Mouse (Mus musculus) heart, embryonic 14.5 days (tissue): ENCODE results near the gene Hadhb. TPM values are rescaled to one million over a fixed set of nuclear protein-coding genes. Genes with fewer than 3 reads are reported as not detected.
"Not testable (repeated sequence)": the region's sequence is repeated elsewhere in the genome, so short reads cannot be mapped to it uniquely, and the experiment has no call there.

Experiments
- ATAC-seq: fragments of 200-750 bp; cut with Nextera tagmentation; 2 replicates; pipeline ENCODE4 v1.8.0; 2017; ENCODE audit warnings: low read depth, moderate TSS enrichment; ENCODE audit not compliant: insufficient number of reproducible peaks, insufficient read depth, low FRiP score
- H3K27ac ChIP-seq, 2 experiments: fragments of 200-500 bp in 1 of 2; fragments of 300-500 bp in 1 of 2; sonication (generic) in 1 of 2; replicated peaks in 1 of 2; 2 replicates each; pipeline ENCODE4 v1.5.1; 2012 to 2014; ENCODE audit warnings: low read depth in 2 of 2, low read length in 2 of 2, control low read depth in 1 of 2, mild to moderate bottlenecking in 1 of 2, mixed read lengths in 1 of 2; ENCODE audit not compliant: control insufficient read depth in 1 of 2, insufficient read depth in 1 of 2
- H3K27me3 ChIP-seq: fragments of 300-500 bp; sonication (generic); 2 replicates; pipeline ENCODE4 v1.6.1; 2014; ENCODE audit warnings: mild to moderate bottlenecking, low read length, control low read depth; ENCODE audit not compliant: control insufficient read depth, insufficient read depth
- H3K36me3 ChIP-seq: fragments of 300-500 bp; sonication (generic); 2 replicates; pipeline ENCODE4 v1.6.1; 2014; ENCODE audit warnings: mild to moderate bottlenecking, control low read depth, low read length, mixed read lengths; ENCODE audit not compliant: control insufficient read depth, insufficient read depth
- H3K4me1 ChIP-seq, 2 experiments: fragments of 200-500 bp in 1 of 2; fragments of 300-500 bp in 1 of 2; sonication (generic) in 1 of 2; 2 replicates each; pipeline ENCODE4 v1.6.1; 2012 to 2014; ENCODE audit warnings: low read length in 2 of 2, control low read depth in 1 of 2, mixed read lengths in 1 of 2; ENCODE audit not compliant: control insufficient read depth in 2 of 2, insufficient read depth in 2 of 2
- H3K4me2 ChIP-seq: fragments of 300-500 bp; sonication (generic); 2 replicates; pipeline ENCODE4 v1.6.1; 2014; ENCODE audit warnings: mild to moderate bottlenecking, low read length
- H3K4me3 ChIP-seq, 2 experiments: fragments of 200-500 bp in 1 of 2; fragments of 300-500 bp in 1 of 2; sonication (generic) in 1 of 2; 2 replicates each; pipeline ENCODE4 v1.5.1; 2012 to 2014; ENCODE audit warnings: low read length in 2 of 2, mild to moderate bottlenecking in 2 of 2, control low read depth in 1 of 2, low read depth in 1 of 2, moderate library complexity in 1 of 2; ENCODE audit not compliant: control insufficient read depth in 1 of 2, insufficient read depth in 1 of 2
- H3K9ac ChIP-seq: fragments of 300-500 bp; sonication (generic); 2 replicates; pipeline ENCODE4 v1.6.1; 2014; ENCODE audit warnings: mild to moderate bottlenecking, low read length
- H3K9me3 ChIP-seq: fragments of 300-500 bp; sonication (generic); 2 replicates; pipeline ENCODE4 v1.6.1; 2016; ENCODE audit warnings: low read length, control low read depth; ENCODE audit not compliant: control insufficient read depth
- WGBS: fragments of 180-500 bp; shearing (Covaris S2); extraction: QIAGEN DNeasy Blood & Tissue Kit; methylation state at CpG from one replicate; pipeline ENCODE4 v1.1.7; 2014; 5-methylcytosine and 5-hydroxymethylcytosine counted together
- polyA plus RNA-seq: library from polyadenylated mRNA; unstranded; fragments of >200 nt; fragmentation: Nextera tagmentation; extraction: Ambion mirVana; gene quantifications from 2 replicates; pipeline ENCODE4 v1.2.1, GENCODE M21; 2014

The Hadhb gene
- polyA plus RNA-seq, 1 experiment from 2014 or later, result 422 TPM

- no peak for ATAC-seq
- H3K9ac ChIP-seq, result no peak overlapping the region
Observed at GRCm38 (mm10) chr5:30204441-30204840, 49.4 kb downstream of the Hadhb start.

DNA sequence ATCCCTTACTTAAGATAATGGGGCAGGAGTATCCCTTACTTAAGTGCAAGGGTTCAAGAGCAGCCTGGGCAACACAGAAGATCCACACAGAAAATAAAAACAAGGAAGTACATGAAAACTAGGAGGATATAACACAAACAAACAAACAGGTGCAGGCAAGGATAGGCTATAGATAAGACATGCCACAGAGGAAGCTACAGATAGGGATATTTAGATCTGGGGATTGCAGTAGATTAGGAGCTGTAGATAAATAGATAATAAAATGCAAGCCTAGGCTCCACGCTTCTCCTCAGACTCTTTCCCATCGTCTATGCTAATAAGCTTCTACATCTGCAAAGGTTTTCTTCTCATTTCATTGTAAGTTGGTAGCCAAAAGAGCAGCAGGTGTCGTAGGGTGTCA is 50.0 kb downstream of the Hadhb start:
- Histone ChIP-seq H3K4me1 (peaks cover 2 to 8% of the 10 kb centered on the region in 2 experiments), H3K9me3 (no peaks in the 10 kb centered on the region), H3K27ac (no peak overlapping the region), H3K36me3 (no peaks in the 10 kb centered on the region), H3K4me3 (no peak overlapping the region), H3K4me2 (no peak overlapping the region), H3K27me3 (no peaks in the 10 kb centered on the region), H3K9ac (no peak overlapping the region)
- no peak for ATAC-seq
- 62% methylated on average over 3 of the region's 3 CpGs for WGBS

More at GRCm38 (mm10) chr5:30204441-30204840, 49.4 kb downstream of the Hadhb start:
- WGBS, result 70% methylated on average over 1 of the region's 1 CpGs
- Histone ChIP-seq H3K36me3 (no peaks in the 10 kb centered on the region), H3K9me3 (no peaks in the 10 kb centered on the region), H3K27me3 (no peaks in the 10 kb centered on the region), H3K27ac (no peak overlapping the region), H3K4me1 (peaks cover 0 to 6% of the 10 kb centered on the region in 2 experiments; a peak in 3 of 4 replicates), H3K4me2 (no peak overlapping the region), H3K4me3 (no peak overlapping the region)

- Histone ChIP-seq H3K4me2 (no peak within 1 kb of the TSS), H3K4me3 (no peak within 1 kb of the TSS), H3K9me3 (no peaks in the 10 kb centered on the region), H3K4me1 (peaks cover 2 to 8% of the 10 kb centered on the region in 2 experiments), H3K27ac (no peak within 1 kb of the TSS), H3K9ac (no peak within 1 kb of the TSS), H3K36me3 (no peaks in the 10 kb centered on the region), H3K27me3 (no peaks in the 10 kb centered on the region)
- WGBS, result 33% methylated on average over 5 of the region's 5 CpGs
- no peak for ATAC-seq
Observed at GRCm38 (mm10) chr5:30205493-30205892, 50.4 kb downstream of the Hadhb start, which contains the start of gene Adgrf3. Gene Adgrf3 (minus strand): TSS chr5:30205722.

- Histone ChIP-seq H3K36me3 (no peaks in the 10 kb centered on the region), H3K9ac (no peak overlapping the region), H3K4me2 (no peak overlapping the region), H3K9me3 (no peaks in the 10 kb centered on the region), H3K4me1 (peaks cover 2 to 8% of the 10 kb centered on the region in 2 experiments), H3K27me3 (no peaks in the 10 kb centered on the region), H3K4me3 (no peak overlapping the region), H3K27ac (no peak overlapping the region)
- 65% methylated on average over 6 of the region's 6 CpGs for WGBS
- ATAC-seq, result no peak
Observed at GRCm38 (mm10) chr5:30207276-30207675, 52.2 kb downstream of the Hadhb start.

DNA sequence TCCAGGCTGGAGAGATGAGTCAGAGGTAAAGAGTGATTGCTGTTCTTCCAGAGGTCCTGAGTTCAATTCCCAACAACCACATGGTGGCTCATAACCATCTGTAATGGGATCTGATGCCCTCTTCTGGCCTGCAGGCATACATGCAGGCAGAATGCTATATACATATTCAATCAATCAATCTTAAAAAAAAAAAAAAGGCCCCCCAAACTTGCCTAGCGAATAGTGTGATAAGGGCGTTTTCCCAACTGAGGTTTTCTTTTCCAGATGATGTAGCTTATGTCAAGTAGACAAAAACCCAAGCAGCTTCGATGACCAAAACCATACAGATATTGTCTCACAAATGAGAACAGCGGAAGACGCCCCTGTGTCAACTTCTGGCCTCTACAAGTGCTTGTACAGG is 55.7 kb downstream of the Hadhb start:
- not testable (repeated sequence) for H3K4me1 ChIP-seq, H3K4me2 ChIP-seq, H3K9me3 ChIP-seq, H3K27ac ChIP-seq, H3K36me3 ChIP-seq, H3K4me3 ChIP-seq, ATAC-seq, H3K27me3 ChIP-seq, H3K9ac ChIP-seq
- 88% methylated on average over 5 of the region's 5 CpGs for WGBS

- no peak overlapping the region for H3K4me3 ChIP-seq
- H3K27me3 ChIP-seq, result no peaks in the 10 kb centered on the region; the same call in 1 of the 2 replicates
- no peak for ATAC-seq
- WGBS, result 6% methylated on average over 4 of the region's 4 CpGs
- no peaks in the 10 kb centered on the region for H3K9me3 ChIP-seq
- H3K9ac ChIP-seq, result no peak overlapping the region
- H3K4me2 ChIP-seq, result no peak overlapping the region
- peaks cover 0 to 1% of the 10 kb centered on the region in 2 experiments; a peak in 1 of 4 replicates for H3K4me1 ChIP-seq
- H3K36me3 ChIP-seq, result no peaks in the 10 kb centered on the region
- H3K27ac ChIP-seq, result no peak overlapping the region
Observed at GRCm38 (mm10) chr5:30214889-30215288, 59.8 kb downstream of the Hadhb start.

DNA sequence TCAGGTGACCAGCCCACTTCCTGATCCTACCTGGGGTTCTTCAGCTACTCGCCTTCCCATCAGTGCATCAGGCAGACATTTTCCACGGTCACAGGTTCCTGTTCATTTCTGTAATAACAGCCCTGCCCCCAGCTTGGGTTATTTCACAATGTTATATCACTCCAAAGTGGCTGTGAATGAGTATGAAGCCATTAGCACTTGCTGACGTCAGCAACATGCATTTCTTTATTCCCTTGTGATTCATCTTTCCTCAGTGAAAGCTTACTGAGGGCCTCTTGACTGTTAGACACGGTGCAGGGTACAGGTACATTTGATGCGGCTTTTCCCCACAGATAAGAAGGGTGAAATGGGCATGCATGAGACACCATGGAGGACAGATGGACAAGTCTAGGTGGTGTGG is 60.9 kb downstream of the Hadhb start:
- no peak for ATAC-seq
- Histone ChIP-seq H3K27me3 (no peaks in the 10 kb centered on the region; the same call in 1 of the 2 replicates), H3K27ac (no peak overlapping the region), H3K4me3 (no peak overlapping the region), H3K9ac (no peak overlapping the region), H3K9me3 (no peaks in the 10 kb centered on the region), H3K36me3 (no peaks in the 10 kb centered on the region), H3K4me1 (no peaks in the 10 kb centered on the region), H3K4me2 (no peak overlapping the region)
- 75% methylated on average over 5 of the region's 5 CpGs for WGBS

DNA sequence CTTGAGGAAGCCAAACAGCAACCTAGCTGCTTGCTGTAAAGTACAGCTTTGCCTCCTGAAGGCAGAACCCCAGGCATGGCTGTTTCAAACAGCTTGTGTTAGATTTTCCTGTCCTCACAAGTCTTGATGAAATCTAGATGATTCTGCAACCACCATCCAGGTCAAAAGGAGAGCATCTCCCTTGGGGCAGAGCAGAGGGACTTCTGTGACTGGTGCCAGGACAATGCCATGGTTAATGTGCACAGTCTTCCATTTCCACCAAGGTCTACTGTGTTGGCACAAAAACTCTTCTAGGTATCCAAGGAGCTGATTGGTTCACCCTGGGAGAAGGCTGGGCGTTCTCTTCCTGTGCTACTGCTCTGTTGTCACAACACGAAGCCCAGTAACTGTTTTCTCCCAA is 64.7 kb downstream of the Hadhb start:
- no peak overlapping the region for H3K9ac ChIP-seq
- 71% methylated on average over 2 of the region's 2 CpGs for WGBS
- ATAC-seq, result no peak
- H3K9me3 ChIP-seq, result no peaks in the 10 kb centered on the region
- no peak overlapping the region for H3K4me2 ChIP-seq
- peaks cover 5% of the 10 kb centered on the region; the same call in 1 of the 2 replicates for H3K36me3 ChIP-seq
- no peak overlapping the region for H3K27ac ChIP-seq
- H3K27me3 ChIP-seq, result no peaks in the 10 kb centered on the region; the same call in 1 of the 2 replicates
- no peak overlapping the region for H3K4me3 ChIP-seq
- no peaks in the 10 kb centered on the region for H3K4me1 ChIP-seq
